Mouse (Mus musculus): ENCODE results near the gene Olfr1263.

The Olfr1263 gene

DNA sequence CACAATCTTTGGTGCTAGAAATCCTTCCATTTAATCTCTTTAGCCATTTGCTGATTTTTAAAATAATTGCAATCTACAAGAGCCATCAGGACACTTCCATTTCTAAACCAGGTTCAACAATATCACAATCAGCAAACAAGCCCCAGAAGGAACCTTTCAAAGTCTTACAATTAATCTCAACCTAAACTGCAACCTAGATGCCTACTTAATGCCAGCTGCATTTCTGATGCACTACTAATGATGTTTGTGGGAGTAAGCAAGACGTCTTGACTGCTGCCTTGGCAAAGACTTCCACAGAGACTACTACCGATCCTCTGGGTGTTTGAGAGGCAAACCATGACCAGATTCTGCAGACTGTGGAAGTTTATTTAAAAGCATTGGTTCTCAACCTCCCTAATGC lies at the start of gene Olfr1263:
Gene Olfr1263, plus strand, starts transcription at position 301 of the 400 bp plus-strand sequence.
- CTCF ChIA-PET: no interaction called here

DNA sequence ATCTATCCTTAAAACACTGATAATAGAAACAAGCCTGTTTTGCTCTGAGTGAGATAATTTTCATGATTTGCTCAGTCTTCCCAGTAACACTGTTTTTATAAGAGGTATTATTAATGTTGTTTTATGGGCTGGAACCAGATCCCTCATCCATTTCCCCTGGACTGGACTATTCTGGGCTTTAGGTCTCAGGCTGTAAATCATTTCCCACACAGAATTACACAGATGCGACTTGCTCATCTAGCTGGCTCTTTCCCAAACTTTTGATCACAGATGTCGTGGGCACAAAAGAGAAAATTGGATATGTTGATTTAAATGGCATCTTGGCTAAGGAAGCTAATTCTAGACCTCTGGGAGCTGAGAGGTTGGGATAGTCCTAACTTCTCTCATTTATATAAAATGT lies 37.7 kb upstream of the Olfr1263 start, which contains the start of gene Olfr1260:
Gene Olfr1260, plus strand, starts transcription at position 157 of the 400 bp plus-strand sequence.
- CTCF ChIA-PET: no interaction called here

DNA sequence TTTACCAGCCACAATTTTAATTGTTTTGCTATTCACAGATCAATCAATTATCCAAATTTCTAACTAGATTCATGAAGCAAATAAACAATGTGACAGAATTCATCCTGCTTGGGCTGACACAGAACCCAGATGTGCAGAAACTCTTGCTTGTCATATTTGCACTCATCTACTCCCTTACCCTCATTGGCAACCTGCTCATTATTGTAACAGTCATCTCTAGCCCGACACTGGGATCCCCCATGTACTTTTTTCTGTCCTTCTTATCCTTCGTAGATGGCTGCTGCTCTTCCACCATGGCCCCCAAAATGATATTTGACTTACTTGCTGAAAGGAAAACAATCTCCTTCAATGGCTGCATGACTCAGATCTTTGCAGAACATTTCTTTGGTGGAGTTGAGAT lies 34.2 kb upstream of the Olfr1263 start:
- CTCF ChIA-PET: no interaction called here

DNA sequence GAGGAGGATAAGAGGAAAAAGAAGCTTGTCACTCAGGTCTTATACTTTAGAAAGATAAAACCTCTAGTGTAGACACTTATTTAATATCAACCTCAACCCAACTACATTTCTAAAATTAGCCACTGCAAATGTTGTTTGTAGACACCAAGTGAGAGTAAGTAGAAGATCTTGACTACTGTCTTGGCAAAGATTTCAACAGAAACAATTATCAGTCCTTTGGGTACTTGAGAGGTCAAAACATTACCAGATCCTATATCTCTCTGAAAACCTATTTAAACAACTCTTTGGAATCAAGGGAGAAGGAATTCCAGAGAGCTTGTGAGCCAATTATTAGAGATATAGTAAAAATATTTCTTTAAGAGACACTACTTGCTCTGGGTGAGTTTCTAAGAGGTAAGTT lies 21.0 kb upstream of the Olfr1263 start, which contains the start of gene Olfr1261:
Gene Olfr1261, plus strand, starts transcription at position 301 of the 400 bp plus-strand sequence.
- CTCF ChIA-PET: no interaction called here

DNA sequence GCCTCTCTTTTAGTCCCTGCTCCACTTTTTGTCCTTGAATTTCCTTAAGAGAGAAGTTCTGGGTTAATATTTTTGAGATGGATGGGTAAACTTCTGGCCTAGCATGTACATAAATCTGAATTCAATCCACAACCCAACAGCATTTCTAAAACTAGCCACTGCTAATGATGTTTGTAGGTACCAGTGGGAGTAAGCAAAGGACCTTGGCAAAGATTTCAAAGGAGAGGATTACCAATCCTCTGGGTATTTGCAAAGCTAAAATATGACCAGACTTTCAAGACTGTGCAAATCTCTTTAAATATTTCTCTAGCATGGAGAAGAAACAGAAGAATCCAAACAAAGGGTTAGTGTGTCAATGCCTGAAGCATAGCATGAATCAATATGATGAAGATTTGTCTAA lies 12.1 kb upstream of the Olfr1263 start, which contains the start of gene Olfr1262:
Gene Olfr1262, plus strand, starts transcription at position 301 of the 400 bp plus-strand sequence.
- CTCF ChIA-PET: no interaction called here

DNA sequence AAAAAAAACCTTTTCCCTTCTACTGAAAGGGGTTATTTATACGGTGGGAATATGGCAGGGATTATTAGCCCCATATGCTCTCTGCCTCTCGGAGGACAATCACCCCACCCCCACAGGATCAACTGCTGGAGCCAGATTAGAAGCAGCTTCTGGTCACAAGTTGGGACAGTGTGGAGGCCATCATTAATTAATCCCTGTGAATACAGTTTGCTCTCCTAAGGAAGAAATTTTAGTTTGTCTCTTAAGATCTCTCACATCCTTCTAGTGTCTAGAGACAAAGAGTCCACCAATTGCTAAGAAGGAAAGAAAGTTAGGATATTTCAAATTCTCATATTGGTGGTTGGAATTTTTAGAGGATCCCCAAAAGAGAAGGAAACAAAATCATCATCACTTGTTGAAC lies 13.5 kb downstream of the Olfr1263 start, which contains the start of gene Olfr1264:
Gene Olfr1264, minus strand, starts transcription at position 101 of the 400 bp plus-strand sequence.
- CTCF ChIA-PET: no interaction called here

DNA sequence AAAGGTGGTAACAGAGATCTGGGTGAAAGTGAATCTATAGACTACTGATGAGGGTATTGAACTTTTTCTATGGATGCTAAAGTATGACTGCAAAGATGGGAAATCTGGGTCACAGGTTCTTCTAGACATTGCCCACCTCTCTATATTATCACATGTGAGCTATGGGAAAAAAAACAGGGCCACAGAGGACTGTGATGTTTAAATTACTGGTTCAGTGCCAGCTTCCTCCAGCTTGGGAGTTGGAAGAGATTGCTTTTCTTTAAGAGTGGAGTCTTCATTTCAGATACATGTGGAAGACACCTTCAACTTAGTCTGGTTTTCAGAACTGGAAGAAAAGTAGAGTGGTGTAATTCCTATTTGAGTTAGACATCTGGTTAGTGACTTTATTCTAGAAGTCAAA lies 23.1 kb downstream of the Olfr1263 start, which contains the start of gene Olfr1265:
Gene Olfr1265, plus strand, starts transcription at position 301 of the 400 bp plus-strand sequence.
- CTCF ChIA-PET: no interaction called here

DNA sequence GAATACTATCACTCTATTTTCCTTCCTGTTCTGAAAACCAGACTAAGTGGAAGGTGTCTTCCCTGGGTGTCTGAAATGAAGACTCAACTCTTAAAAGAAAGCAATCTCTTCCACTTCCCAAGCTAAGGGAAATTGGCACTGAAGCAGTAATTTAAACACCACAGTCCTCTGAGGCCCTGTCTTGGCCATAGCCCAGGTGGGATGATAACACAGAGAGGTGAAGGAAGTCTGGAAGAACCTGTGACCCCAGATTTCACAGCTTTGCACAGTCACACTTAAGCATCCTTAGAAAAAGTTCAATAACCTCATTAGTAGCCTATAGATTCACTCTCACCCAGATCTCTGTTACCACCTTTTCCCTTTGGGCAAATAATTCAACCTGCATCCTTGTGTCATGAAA lies 51.6 kb downstream of the Olfr1263 start, which contains the start of gene Olfr140:
Gene Olfr140, minus strand, starts transcription at position 101 of the 400 bp plus-strand sequence.
- CTCF ChIA-PET: no interaction called here
